Mouse (Mus musculus): ENCODE measurements around the gene Ptdss2. TPM values are rescaled to one million over a fixed set of nuclear protein-coding genes. Genes with fewer than 3 reads are reported as not detected.

Ptdss2 gene
- total and polyA plus RNA-seq, 3 experiments: 16.9 to 44.9 TPM; not detected in 1

- TF ChIP-seq MEF2A (IDR thresholded peaks at IDR 0.05; ENCODE audit: extremely low read depth, insufficient replicate concordance, low read depth, low read length, poor library complexity, severe bottlenecking) (no peak), POLR2A (IDR thresholded peaks at IDR 0.05; ENCODE audit: control insufficient read depth in 1 of 2, insufficient read depth in 1 of 2, low read depth in 1 of 2, low read length in 2 of 2, poor library complexity in 1 of 2) (peak in 1 of 2 experiments; percentile 75; a peak in 2 of 4 replicates)
These were observed 46.4 kb downstream of the Ptdss2 start (continued) for GRCm38 (mm10) chr7:141168518-141168953.

GRCm38 (mm10) chr7:141169300-141169699 lies 47.1 kb downstream of the Ptdss2 start:
- peaks cover 10% of the 10 kb centered on the region for H3K79me2 ChIP-seq (ENCODE audit: control insufficient read depth, insufficient read depth, low read length, poor library complexity)
- DNase-seq (ENCODE audit: low read depth, low spot score): no peak
- H3K4me1 ChIP-seq (ENCODE audit: control insufficient read depth in 1 of 2, insufficient read depth in 2 of 2, low read length in 2 of 2): peaks cover 10 to 24% of the 10 kb centered on the region in 2 experiments
- H3K9ac ChIP-seq (ENCODE audit: control insufficient read depth, low read depth, low read length, poor library complexity, severe bottlenecking): no peak overlapping the region
- no peak overlapping the region for H3K27ac ChIP-seq (ENCODE audit: control insufficient read depth, low read depth, low read length)
- TF ChIP-seq ETS1 (IDR thresholded peaks at IDR 0.05; ENCODE audit: low read depth, low read length) (no peak), CHD2 (IDR thresholded peaks at IDR 0.05; ENCODE audit: low read length) (no peak), KAT2A (conservative IDR thresholded peaks at IDR 0.05; ENCODE audit: low read depth, low read length) (no peak), ELF1 (IDR thresholded peaks at IDR 0.05; ENCODE audit: low read depth, low read length) (no peak), EP300 (IDR thresholded peaks at IDR 0.05; ENCODE audit: low read depth in 1 of 2, low read length in 2 of 2) (no peak), USF1 (IDR thresholded peaks at IDR 0.05; ENCODE audit: low read depth, low read length) (no peak), POLR2AphosphoS5 (IDR thresholded peaks at IDR 0.05; ENCODE audit: borderline replicate concordance, low read depth, low read length) (no peak), TAL1 (IDR thresholded peaks at IDR 0.05; ENCODE audit: low read length) (no peak), ZC3H11A (IDR thresholded peaks at IDR 0.05; ENCODE audit: low read depth, low read length) (no peak), TCF12 (IDR thresholded peaks at IDR 0.05; ENCODE audit: low read depth, low read length) (no peak), POLR2AphosphoS2 (IDR thresholded peaks at IDR 0.05; ENCODE audit: low read length) (no peak), NELFE (IDR thresholded peaks at IDR 0.05; ENCODE audit: low read depth, low read length) (no peak), JUND (IDR thresholded peaks at IDR 0.05; ENCODE audit: low read depth, low read length) (no peak), MXI1 (IDR thresholded peaks at IDR 0.05; ENCODE audit: low read depth, low read length) (no peak), CTCF (IDR thresholded peaks at IDR 0.05 in 2 of 3, conservative IDR thresholded peaks at IDR 0.05 in 1 of 3; ENCODE audit: control insufficient read depth in 1 of 3, insufficient read depth in 1 of 3, low read depth in 2 of 3, low read length in 3 of 3, poor library complexity in 1 of 3, severe bottlenecking in 1 of 3) (no peak), RAD21 (IDR thresholded peaks at IDR 0.05; ENCODE audit: low read depth, low read length) (no peak)
- H3K9me3 ChIP-seq (replicated peaks; ENCODE audit: insufficient read depth, low read length): no peaks in the 10 kb centered on the region
- peaks cover 0 to 19% of the 10 kb centered on the region in 2 experiments; a peak in 2 of 4 replicates for H3K36me3 ChIP-seq (ENCODE audit: control insufficient read depth in 1 of 2, insufficient read depth in 2 of 2, low read length in 2 of 2)
- H3K27me3 ChIP-seq (ENCODE audit: control insufficient read depth in 1 of 2, insufficient read depth in 2 of 2, low read length in 2 of 2): no peaks in the 10 kb centered on the region
- H3K4me3 ChIP-seq (ENCODE audit: control insufficient read depth in 1 of 2, insufficient read depth in 1 of 2, low read depth in 2 of 2, low read length in 2 of 2): no peak overlapping the region

GRCm38 (mm10) chr7:141169866-141170265 lies 47.7 kb downstream of the Ptdss2 start:
- no peaks in the 10 kb centered on the region for H3K27me3 ChIP-seq (ENCODE audit: control insufficient read depth in 1 of 2, insufficient read depth in 2 of 2, low read length in 2 of 2)
- TF ChIP-seq POLR2AphosphoS2 (IDR thresholded peaks at IDR 0.05; ENCODE audit: low read length) (no peak), TCF12 (IDR thresholded peaks at IDR 0.05; ENCODE audit: low read depth, low read length) (no peak), E2F4 (IDR thresholded peaks at IDR 0.05; ENCODE audit: borderline replicate concordance, low read depth, low read length) (no peak), MAX (IDR thresholded peaks at IDR 0.05; ENCODE audit: low read length) (no peak), CHD1 (IDR thresholded peaks at IDR 0.05; ENCODE audit: low read depth, low read length) (no peak), EP300 (IDR thresholded peaks at IDR 0.05; ENCODE audit: low read depth in 1 of 2, low read length in 2 of 2) (no peak), CHD2 (IDR thresholded peaks at IDR 0.05; ENCODE audit: low read length) (no peak), SIN3A (IDR thresholded peaks at IDR 0.05; ENCODE audit: low read length) (no peak), NELFE (IDR thresholded peaks at IDR 0.05; ENCODE audit: low read depth, low read length) (no peak), TBP (IDR thresholded peaks at IDR 0.05; ENCODE audit: low read depth, low read length) (no peak), UBTF (IDR thresholded peaks at IDR 0.05; ENCODE audit: borderline replicate concordance, insufficient read depth, low read depth, low read length) (no peak), TAL1 (IDR thresholded peaks at IDR 0.05; ENCODE audit: low read length) (no peak), CTCF (IDR thresholded peaks at IDR 0.05 in 2 of 3, conservative IDR thresholded peaks at IDR 0.05 in 1 of 3; ENCODE audit: control insufficient read depth in 1 of 3, insufficient read depth in 1 of 3, low read depth in 2 of 3, low read length in 3 of 3, poor library complexity in 1 of 3, severe bottlenecking in 1 of 3) (no peak), ETS1 (IDR thresholded peaks at IDR 0.05; ENCODE audit: low read depth, low read length) (no peak)
- peaks cover 10% of the 10 kb centered on the region for H3K79me2 ChIP-seq (ENCODE audit: control insufficient read depth, insufficient read depth, low read length, poor library complexity)
- no peak for DNase-seq (ENCODE audit: low read depth, low spot score)
- H3K27ac ChIP-seq (ENCODE audit: control insufficient read depth, low read depth, low read length): no peak overlapping the region
- H3K4me1 ChIP-seq (ENCODE audit: control insufficient read depth in 1 of 2, insufficient read depth in 2 of 2, low read length in 2 of 2): peaks cover 10 to 24% of the 10 kb centered on the region in 2 experiments
- H3K36me3 ChIP-seq (ENCODE audit: control insufficient read depth in 1 of 2, insufficient read depth in 2 of 2, low read length in 2 of 2): peaks cover 0 to 20% of the 10 kb centered on the region in 2 experiments; a peak in 2 of 4 replicates
- no peak overlapping the region for H3K9ac ChIP-seq (ENCODE audit: control insufficient read depth, low read depth, low read length, poor library complexity, severe bottlenecking)
- no peak overlapping the region for H3K4me3 ChIP-seq (ENCODE audit: control insufficient read depth in 1 of 2, insufficient read depth in 1 of 2, low read depth in 2 of 2, low read length in 2 of 2)
- no peaks in the 10 kb centered on the region for H3K9me3 ChIP-seq (replicated peaks; ENCODE audit: insufficient read depth, low read length)

All from MEL (cell line).